Mouse (Mus musculus): Measurements from ENCODE around the gene Ets1.

- no peak for TF ChIP-seq CTCF (IDR thresholded peaks at IDR 0.05; ENCODE audit: control insufficient read depth, insufficient read depth, insufficient replicate concordance, low read depth, low read length)
- no peak for TF ChIP-seq POLR2A (IDR thresholded peaks at IDR 0.05; ENCODE audit: control insufficient read depth, low read depth, low read length)
Observed at GRCm38 (mm10) chr9:32650738-32651137, 14.7 kb downstream of the Ets1 start.

All from testis, adult 2 months (tissue).